Mouse (Mus musculus): ENCODE results near the gene Ces1d. TPM values are rescaled to one million over a fixed set of nuclear protein-coding genes. Genes with fewer than 3 reads are reported as not detected.

Ces1d gene
- total RNA-seq, 2 experiments from 2014 or later, result not detected

DNA sequence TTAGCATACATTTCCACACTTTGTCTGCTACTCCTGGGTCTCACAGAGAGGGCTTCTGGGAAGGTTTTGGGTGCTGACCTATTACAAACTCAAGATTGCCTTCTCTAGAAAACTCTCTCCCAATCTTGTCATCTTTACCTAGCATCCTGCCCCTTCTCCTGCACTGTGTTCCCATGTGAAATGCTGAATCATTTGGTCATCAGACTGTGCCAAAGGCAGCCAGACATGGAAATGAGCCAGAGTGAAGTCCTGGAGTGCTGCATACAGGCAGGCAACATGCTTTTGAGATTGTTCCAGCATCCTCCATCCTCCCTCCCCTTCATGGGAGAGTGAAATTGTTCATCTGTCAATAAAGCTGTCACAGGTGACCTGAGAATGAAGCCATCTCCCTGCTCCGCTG is 46.2 kb downstream of the Ces1d start:
- DNase-seq (ENCODE audit: low spot score in 2 of 2), result no peak
- intact Hi-C loops (cut with DNase I), result loop anchor here (10.0 kb wide), 1 partner anchor 153 kb away; no protein-coding TSS in a partner anchor

DNA sequence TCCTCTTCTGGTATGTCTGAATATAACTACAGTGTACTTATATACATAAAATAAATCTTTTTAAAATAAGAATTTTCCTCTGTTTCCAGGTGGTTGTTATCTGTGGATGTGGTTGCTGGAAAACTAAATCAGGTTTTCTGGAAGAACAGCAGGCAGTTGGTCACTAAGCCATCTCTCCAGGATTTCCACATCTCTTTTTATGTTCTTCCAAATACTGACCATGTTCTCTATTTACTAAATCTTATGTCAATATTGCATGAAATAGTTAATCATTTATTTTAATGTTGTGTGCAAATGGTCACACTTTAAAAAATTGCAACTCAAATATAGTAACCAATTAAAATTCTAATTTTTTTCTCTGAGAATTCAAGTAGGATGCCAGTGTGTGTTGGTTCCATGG is 50.3 kb downstream of the Ces1d start:
- DNase-seq (ENCODE audit: low spot score in 2 of 2), result no peak
- intact Hi-C loops (cut with DNase I), result loop anchor here (10.0 kb wide), 1 partner anchor 247 kb away; no protein-coding TSS in a partner anchor

DNA sequence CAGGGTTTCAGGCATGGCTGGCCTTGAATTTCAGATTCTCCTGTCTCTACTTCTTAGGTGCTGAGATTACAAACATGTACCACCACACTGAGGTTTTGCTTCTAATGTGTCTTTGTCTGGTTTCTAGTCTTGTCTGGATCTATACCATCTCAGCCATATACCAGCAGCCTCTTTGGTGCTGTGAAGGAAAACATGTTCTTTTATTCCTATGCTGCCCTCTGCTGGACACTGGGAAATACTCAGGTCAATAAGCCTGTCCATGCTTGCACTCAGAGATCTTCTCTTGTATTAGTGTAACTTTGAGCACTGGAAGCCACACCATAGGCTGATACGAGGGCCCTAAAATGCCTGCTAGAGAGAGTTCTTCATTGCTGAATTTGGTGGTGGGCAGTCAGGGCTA is 56.9 kb downstream of the Ces1d start:
- DNase-seq (ENCODE audit: low spot score in 2 of 2), result peak; percentile 34 to 68
- intact Hi-C loops (cut with DNase I), result loop anchor here (2.0 to 10.0 kb wide), 2 partner anchors 130 to 254 kb away; no protein-coding TSS in a partner anchor

DNA sequence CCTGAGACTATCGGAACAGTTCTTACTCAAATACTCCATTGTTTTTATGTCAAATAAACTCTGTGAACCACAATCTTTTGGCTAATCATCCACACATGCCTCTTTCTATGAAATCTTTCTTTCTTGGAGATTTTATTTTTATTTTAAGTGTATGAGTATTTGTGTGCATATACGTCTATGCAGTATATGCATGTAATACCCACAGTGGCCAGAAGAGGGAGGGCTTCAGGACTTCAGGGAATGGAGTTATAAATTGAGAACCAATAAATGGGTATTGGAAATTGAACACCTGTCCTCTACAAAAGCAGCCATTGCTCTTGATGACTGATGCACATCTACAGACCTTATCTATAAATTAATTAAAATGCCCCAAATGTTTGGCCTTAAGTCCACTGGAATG is 65.4 kb downstream of the Ces1d start:
- intact Hi-C loops (cut with DNase I), result no loop called here

DNA sequence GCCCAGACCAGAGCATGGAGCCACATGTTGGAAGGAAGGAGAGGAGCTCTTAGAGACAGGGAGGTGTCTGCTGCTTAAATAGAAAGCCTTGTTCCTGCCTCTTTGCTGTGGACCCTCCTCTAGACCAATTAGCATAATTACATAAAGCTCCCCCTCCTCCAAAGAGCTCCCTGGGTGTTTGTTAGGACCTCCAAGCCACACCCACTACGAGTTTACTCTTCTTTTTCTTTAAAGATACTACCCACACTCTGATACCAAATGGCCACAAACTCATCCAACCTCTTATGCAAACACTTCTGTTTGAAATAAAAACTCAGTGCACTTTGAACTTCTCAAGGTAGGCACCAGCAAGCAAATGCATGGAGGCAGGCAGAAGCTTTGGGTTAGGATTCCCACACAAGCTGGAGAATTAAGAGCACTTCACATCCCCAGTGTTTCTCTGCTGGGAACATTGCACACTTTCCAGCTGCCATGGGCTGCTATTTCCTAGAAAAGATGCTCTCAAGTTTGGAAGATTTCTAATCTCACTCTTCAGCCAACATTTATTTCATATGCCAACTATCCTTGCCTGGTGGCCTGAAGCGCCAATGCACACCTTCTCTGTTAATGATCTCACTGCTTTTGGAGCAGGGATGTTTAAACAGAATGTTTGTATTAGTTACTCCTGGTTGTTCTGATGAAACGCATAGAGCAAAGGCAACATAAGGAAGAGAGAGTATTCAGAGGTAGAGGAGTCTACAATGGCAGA is 66.2 kb downstream of the Ces1d start, which contains the start of gene Ces1c:
Gene Ces1c, minus strand, starts transcription at position 51 of the 748 bp plus-strand sequence.
- DNase-seq (ENCODE audit: low spot score in 2 of 2), result peak; percentile 1 to 15
- intact Hi-C loops (cut with DNase I), result no loop called here

More for the DNA sequence above, 65.4 kb downstream of the Ces1d start:
- no peak for DNase-seq (ENCODE audit: low spot score in 2 of 2)

DNA sequence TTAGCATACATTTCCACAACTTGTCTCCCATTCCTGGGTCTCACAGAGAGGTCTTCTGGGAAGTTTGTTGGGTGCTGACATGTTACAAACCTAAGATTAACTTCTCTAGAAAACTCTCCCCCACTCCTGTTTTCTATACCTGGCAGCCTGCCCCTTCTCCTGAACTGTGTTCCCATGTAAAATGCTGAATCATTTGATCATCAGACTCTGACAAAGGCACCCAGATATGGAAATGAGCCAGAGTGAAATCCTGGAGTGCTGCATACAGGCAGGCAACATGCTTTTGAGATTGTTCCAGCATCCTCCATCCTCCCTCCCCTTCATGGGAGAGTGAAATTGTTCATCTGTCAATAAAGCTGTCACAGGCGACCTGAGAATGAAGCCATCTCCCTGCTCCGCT is 71.2 kb downstream of the Ces1d start:
- peak in 1 of 2 experiments; percentile 10 for DNase-seq (ENCODE audit: low spot score in 2 of 2)
- intact Hi-C loops (cut with DNase I), result no loop called here

DNA sequence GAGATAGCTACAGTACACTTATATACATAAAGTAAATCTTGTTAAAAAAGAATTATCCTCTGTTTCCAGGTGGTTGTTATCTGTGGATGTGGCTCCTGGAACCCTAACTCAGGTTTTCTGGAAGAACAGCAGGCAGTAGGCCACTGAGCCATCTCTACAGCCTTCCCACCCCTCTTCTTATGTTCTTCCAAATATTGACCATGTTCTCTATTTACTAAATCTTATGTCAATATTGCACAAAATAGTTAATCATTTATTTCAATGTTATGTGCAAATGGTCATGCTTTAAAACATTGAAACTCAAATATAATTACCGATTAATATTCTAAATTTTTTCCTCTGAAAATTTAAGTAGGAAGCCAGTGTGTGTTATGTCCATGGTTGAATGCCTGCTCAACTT is 75.6 kb downstream of the Ces1d start:
- no peak for DNase-seq (ENCODE audit: low spot score in 2 of 2)
- intact Hi-C loops (cut with DNase I), result no loop called here

Other genes with a start within 250 kb of the Ces1d start
- gene Slc6a2, start 237.8 kb downstream of the Ces1d start, total RNA-seq (2021), result under 1 TPM; 0.07 to 0.11 TPM
- gene Ces1a, start 149.6 kb downstream of the Ces1d start, total RNA-seq (2021), result under 1 TPM; 0.43 to 0.53 TPM
- not detected for gene Ces1b, start 117.8 kb downstream of the Ces1d start, total RNA-seq (2021)
- not detected for gene Ces1c, start 66.6 kb downstream of the Ces1d start, total RNA-seq (2021)
- not detected for gene Ces1e, start 31.8 kb upstream of the Ces1d start, total RNA-seq (2021)
- not detected for gene Ces1f, start 81.9 kb upstream of the Ces1d start, total RNA-seq (2021)
- gene Ces1g, start 139.5 kb upstream of the Ces1d start, total RNA-seq (2021), result not detected
- gene Ces1h, start 181.9 kb upstream of the Ces1d start, total RNA-seq (2021), result not detected